Comparison of ENCODE assay signal across 11 mouse cellular contexts in the genomic region with DNA sequence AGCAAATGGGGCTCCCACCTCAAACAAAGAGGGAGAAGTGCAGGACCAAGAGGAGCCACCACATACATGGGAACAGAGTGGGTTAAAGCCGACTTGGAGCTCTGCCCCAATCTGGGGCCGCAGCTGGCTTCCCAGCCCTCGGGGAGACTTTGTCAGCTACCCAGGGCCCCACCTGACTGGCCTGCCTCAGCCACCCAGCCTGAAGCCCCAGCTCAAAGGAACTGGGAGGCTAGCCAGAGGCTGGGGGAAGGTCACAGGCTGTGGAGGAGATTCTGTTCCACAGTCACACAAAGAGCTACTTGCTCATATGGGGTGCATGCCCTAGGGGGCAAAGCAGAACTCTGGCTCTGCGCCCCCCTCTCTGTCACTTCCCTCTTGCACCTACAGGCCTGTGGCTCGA. TPM values are rescaled to one million over a fixed set of nuclear protein-coding genes. Genes with fewer than 3 reads are reported as not detected.
DNase-seq lines count a peak whose midpoint lies in the region; ATAC-seq and TF ChIP-seq lines count a peak whose summit lies in the region.
"Had no signal": no experiment of that assay in that cellular context is flagged by ENCODE, and none has a peak within 500 bp of the region (broad histone marks: within the 10 kb centered on the region; RNA-seq: fewer than 3 reads in every experiment).

No protein-coding gene starts in this region.

- H3K4me2 ChIP-seq in heart, embryonic 11.5 days, result no peak overlapping the region
- no peak overlapping the region for H3K4me2 ChIP-seq in forebrain, embryonic 12.5 days

- no peak for ATAC-seq in heart, embryonic 11.5 days (replicated peaks; ENCODE audit: insufficient number of reproducible peaks, low FRiP score, low TSS enrichment)
- no peak for ATAC-seq in forebrain, embryonic 12.5 days (ENCODE audit: low FRiP score)
- no peak for ATAC-seq in inflammation-experienced regulatory T-cells, adult 6 months

- H3K79me2 ChIP-seq in heart, adult 2 months (replicated peaks; ENCODE audit: control insufficient read depth, insufficient read depth, low read length), result no peaks in the 10 kb centered on the region

- no peaks in the 10 kb centered on the region for H3K27me3 ChIP-seq in heart, embryonic 11.5 days (ENCODE audit: control insufficient read depth, insufficient read depth, low read length)
- H3K27me3 ChIP-seq in heart, adult 2 months (ENCODE audit: control insufficient read depth, insufficient read depth, low read length), result no peaks in the 10 kb centered on the region
- no peaks in the 10 kb centered on the region for H3K27me3 ChIP-seq in forebrain, embryonic 12.5 days

- no peak for TF ChIP-seq POLR2A in heart, adult 2 months (IDR thresholded peaks at IDR 0.05; ENCODE audit: insufficient read depth, low read depth, low read length)

- peaks cover 28% of the 10 kb centered on the region for H3K4me1 ChIP-seq in heart, embryonic 11.5 days (ENCODE audit: control insufficient read depth, insufficient read depth, low read length)
- peaks cover 13% of the 10 kb centered on the region for H3K4me1 ChIP-seq in heart, adult 2 months (ENCODE audit: control insufficient read depth, insufficient read depth, low read length)
- peaks cover 40% of the 10 kb centered on the region for H3K4me1 ChIP-seq in forebrain, embryonic 12.5 days

- DNase-seq in heart, adult 2 months, result no peak
- peak; percentile 36 for DNase-seq in 3T3-L1 (ENCODE audit: low read depth, low spot score)
- peak; percentile 21 to 28 for DNase-seq in layer of hippocampus, postnatal 14 days (ENCODE audit: low spot score in 2 of 2)
- DNase-seq in embryo, embryonic 10 days (ENCODE audit: low spot score), result no peak
- DNase-seq in ovary, postnatal 14 days (ENCODE audit: low spot score), result no peak
- DNase-seq: cerebellum, postnatal 36 days; lung, postnatal 14 days had no signal

- 47% methylated on average over 5 of the region's 5 CpGs for WGBS in heart, embryonic 11.5 days (ENCODE audit: insufficient replicate concordance)
- WGBS in heart, adult 2 months, result 49% methylated on average over 5 of the region's 5 CpGs
- 67% methylated on average over 5 of the region's 5 CpGs for WGBS in forebrain, embryonic 12.5 days

- intact Hi-C loops in heart, adult 2 months (cut with DNase I), result no loop called here

- H3K9me3 ChIP-seq in heart, embryonic 11.5 days (replicated peaks; ENCODE audit: control insufficient read depth, low read length), result no peaks in the 10 kb centered on the region
- H3K9me3 ChIP-seq in forebrain, embryonic 12.5 days, result no peaks in the 10 kb centered on the region

- no peak overlapping the region for H3K4me3 ChIP-seq in heart, embryonic 11.5 days (ENCODE audit: low read depth, low read length)
- H3K4me3 ChIP-seq in heart, adult 2 months, result no peak overlapping the region
- no peak overlapping the region for H3K4me3 ChIP-seq in forebrain, embryonic 12.5 days (replicated peaks)

- no peak for TF ChIP-seq EP300 in heart, adult 2 months (IDR thresholded peaks at IDR 0.05; ENCODE audit: insufficient read depth, low read depth, low read length)

- H3K36me3 ChIP-seq in heart, embryonic 11.5 days (ENCODE audit: control insufficient read depth, insufficient read depth, low read length), result no peaks in the 10 kb centered on the region
- H3K36me3 ChIP-seq in heart, adult 2 months (ENCODE audit: control insufficient read depth, insufficient read depth, low read length), result no peaks in the 10 kb centered on the region
- 0 out of 2 replicates have a peak, but pooled peaks cover 3% of the 10 kb centered on the region for H3K36me3 ChIP-seq in forebrain, embryonic 12.5 days (replicated peaks)

- peak overlapping the region; percentile 16; the same call in 1 of the 2 replicates for H3K9ac ChIP-seq in heart, embryonic 11.5 days (ENCODE audit: low read depth, low read length)
- H3K9ac ChIP-seq in heart, adult 2 months (ENCODE audit: low read depth, low read length), result no peak overlapping the region
- H3K9ac ChIP-seq in forebrain, embryonic 12.5 days, result no peak overlapping the region

- H3K27ac ChIP-seq in heart, embryonic 11.5 days (ENCODE audit: low read depth, low read length), result no peak overlapping the region
- no peak overlapping the region for H3K27ac ChIP-seq in heart, adult 2 months
- H3K27ac ChIP-seq in forebrain, embryonic 12.5 days, result peak overlapping the region; percentile 43; the same call in 1 of the 2 replicates

- no peak for TF ChIP-seq CTCF in heart, adult 2 months (IDR thresholded peaks at IDR 0.05)

RNA-seq across cellular contexts. Expression of gene Zfp423, which starts 41.4 kb away (rescaled TPM):
- polyA plus RNA-seq in heart, embryonic 11.5 days (2014; fragmentation: Nextera tagmentation; extraction: Ambion mirVana), result 8.2 and 8.9 TPM in 2 replicates
- total RNA-seq in heart, adult 2 months (2021), result 1 to 10 TPM; 4.8 to 5.3 TPM
- 4.3 and 7.3 TPM in 2 replicates for polyA plus RNA-seq in heart, adult 2 months (2012; rRNA removed)
- polyA plus RNA-seq in forebrain, embryonic 12.5 days (2016; fragmentation: Nextera tagmentation; extraction: Ambion mirVana), result 35.0 and 36.6 TPM in 2 replicates
- total RNA-seq in layer of hippocampus, postnatal 14 days (2021), result 10 to 100 TPM; 29.9 to 32.3 TPM
- polyA plus RNA-seq in inflammation-experienced regulatory T-cells, adult 6 months (2017; shearing (Covaris generic)), result under 1 TPM in 1 of 3 experiments, not detected in 2; 0.42 TPM
- total RNA-seq: hematopoietic stem cell, adult 5-6 weeks had no signal

Comparison
In these comparisons a context has a peak if more than half of its experiments do, and no peak if none do; other contexts are left out.
1. DNase-seq: peak in 3T3-L1 (single experiment) and layer of hippocampus, postnatal 14 days (2 of 2); none in heart, adult 2 months (0 of 2), embryo, embryonic 10 days (single experiment) and ovary, postnatal 14 days (single experiment).